Mouse (Mus musculus) megakaryocyte progenitor cell, adult 5-6 weeks (primary cell): ENCODE results near the gene Dock11. TPM values are rescaled to one million over a fixed set of nuclear protein-coding genes. Genes with fewer than 3 reads are reported as not detected.

Source experiments
- ATAC-seq: replicated peaks from 2 replicates; pipeline ENCODE4 v1.8.0; 2016; ENCODE audit warnings: mild to moderate bottlenecking, moderate TSS enrichment, inconsistent platforms; ENCODE audit not compliant: poor library complexity
- total RNA-seq, 2 experiments: library from RNA; stranded (forward) in 1 of 2; stranded (reverse) in 1 of 2; fragments of 157-497, 149-512 nt in 1 of 2; fragments of 200-1000 nt in 1 of 2; gene quantifications; 2 replicates each; pipeline versions ENCODE4 v1.2.3 to v1.2.4; 2015 to 2017

The Dock11 gene
- total RNA-seq, 2 experiments from 2014 or later: 81.5 to 118 TPM

DNA sequence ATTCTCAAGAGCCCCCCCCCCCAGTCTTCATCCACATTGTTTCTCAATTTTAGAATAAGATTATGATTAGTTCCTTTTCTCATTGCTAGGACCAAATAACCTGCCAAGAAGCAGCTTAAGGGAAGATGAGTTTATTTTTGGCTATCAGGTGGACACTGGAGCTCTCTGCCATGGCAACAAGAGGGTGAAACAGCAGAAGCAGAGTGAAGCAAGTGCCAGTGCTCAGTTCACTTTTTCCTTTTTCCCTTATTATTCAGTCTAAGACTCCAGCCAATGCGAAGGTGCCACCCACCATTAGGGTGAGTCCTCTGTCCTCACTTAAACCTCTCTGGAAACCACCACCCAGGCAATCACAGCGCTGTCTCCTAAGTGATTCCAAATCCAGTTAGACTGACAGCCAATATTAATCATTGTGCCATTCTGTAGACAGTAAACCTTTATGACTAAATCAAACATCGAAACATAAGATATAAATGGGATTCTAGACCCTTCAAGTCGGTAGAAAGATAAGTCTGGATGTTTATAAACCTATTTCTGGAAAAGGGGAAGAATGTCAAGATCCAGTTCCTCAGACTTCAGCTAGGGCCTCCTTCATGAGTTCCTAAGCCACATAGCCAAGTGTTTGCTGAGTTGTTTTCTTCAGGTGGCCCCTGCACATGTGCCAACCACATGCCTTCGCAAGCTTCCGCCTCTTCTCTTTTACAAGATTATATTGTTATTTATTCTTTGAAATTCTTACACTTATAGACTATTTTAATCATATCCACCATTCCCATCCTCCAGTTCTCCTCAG lies 200.0 kb downstream of the Dock11 start:
- ATAC-seq: peak; percentile 39

- peak; percentile 97 for ATAC-seq
Observed at GRCm38 (mm10) chrX:36100883-36101282, 212.3 kb downstream of the Dock11 start.

GRCm38 (mm10) chrX:36101318-36101717 lies 212.7 kb downstream of the Dock11 start:
- peak; percentile 59 for ATAC-seq

- ATAC-seq: peak; percentile 60; the same call in 1 of the 2 replicates
Observed at GRCm38 (mm10) chrX:36108601-36109000, 220.0 kb downstream of the Dock11 start.

GRCm38 (mm10) chrX:36111622-36112421 lies 223.2 kb downstream of the Dock11 start, which contains the start of gene Il13ra1:
Gene Il13ra1, plus strand, starts transcription at chrX:36112110.
- ATAC-seq: peak; percentile 42

DNA sequence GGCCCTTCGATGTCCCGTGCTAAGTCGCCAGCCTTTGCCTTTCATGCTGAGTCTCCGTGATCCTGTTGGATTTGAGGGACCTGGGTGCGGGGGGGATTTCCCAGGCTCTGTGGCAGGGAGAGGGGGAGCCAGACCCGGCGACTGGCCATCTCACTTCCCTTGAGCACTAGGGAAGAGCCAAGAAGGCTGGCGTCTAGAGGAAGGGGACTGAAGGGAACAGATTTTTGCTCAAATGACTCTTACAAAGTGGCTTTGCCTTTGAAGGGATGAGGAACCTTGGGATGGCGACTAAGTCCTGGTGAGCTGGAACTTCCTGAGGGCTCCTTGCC lies 223.8 kb downstream of the Dock11 start:
- no peak for ATAC-seq

DNA sequence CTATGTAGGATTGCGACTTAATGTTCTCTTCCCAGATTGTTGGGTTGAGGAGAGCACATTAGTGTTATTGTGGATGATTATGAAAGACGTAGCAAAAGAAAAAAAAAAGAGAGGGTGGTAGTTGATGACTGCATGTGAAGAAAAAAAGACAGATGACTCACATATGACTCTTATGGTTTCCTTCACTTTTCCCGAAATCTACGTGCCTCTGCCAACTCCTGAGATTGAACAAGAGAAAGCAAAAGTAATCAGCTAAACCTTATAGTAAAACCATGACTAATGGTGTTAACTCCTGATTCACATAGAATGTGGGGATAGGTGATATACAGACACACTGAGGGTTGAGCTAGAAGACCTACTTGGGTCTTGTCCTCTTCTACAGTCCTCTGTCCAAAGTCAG lies 226.5 kb downstream of the Dock11 start:
- ATAC-seq: no peak

Other genes starting within 250 kb of the Dock11 start
- gene Il13ra1, start 223.3 kb downstream of the Dock11 start, total RNA-seq (2015): 0.57 and 1.3 TPM in 2 replicates
- 0.34 and 0.96 TPM in 2 replicates for gene Il13ra1, start 223.3 kb downstream of the Dock11 start, total RNA-seq (2017)